Mouse (Mus musculus) hindbrain, embryonic 16.5 days (tissue): ENCODE data around the gene Lekr1. TPM values are rescaled to one million over a fixed set of nuclear protein-coding genes. Genes with fewer than 3 reads are reported as not detected.

ENCODE experiments used
- ATAC-seq: fragments of 200-750 bp; cut with Nextera tagmentation; 2 replicates; pipeline ENCODE4 v1.8.0; 2017; ENCODE audit warnings: moderate TSS enrichment, moderate library complexity
- H3K27ac ChIP-seq: fragments of 300-500 bp; sonication (generic); 2 replicates; pipeline ENCODE4 v1.5.1; 2014; ENCODE audit warnings: low read depth, mild to moderate bottlenecking, control low read depth, low read length, moderate library complexity
- H3K27me3 ChIP-seq: fragments of 300-500 bp; sonication (generic); replicated peaks from 2 replicates; pipeline ENCODE4 v1.6.1; 2014; ENCODE audit warnings: low read length; ENCODE audit not compliant: control insufficient read depth, insufficient read depth
- H3K36me3 ChIP-seq: fragments of 300-500 bp; sonication (generic); 2 replicates; pipeline ENCODE4 v1.6.1; 2014; ENCODE audit warnings: mild to moderate bottlenecking, low read length, moderate library complexity, mixed read lengths; ENCODE audit not compliant: control insufficient read depth, insufficient read depth
- H3K4me1 ChIP-seq: fragments of 300-500 bp; sonication (generic); 2 replicates; pipeline ENCODE4 v1.6.1; 2014; ENCODE audit warnings: low read depth, low read length; ENCODE audit not compliant: control insufficient read depth, insufficient read depth
- H3K4me2 ChIP-seq: fragments of 300-500 bp; sonication (generic); 2 replicates; pipeline ENCODE4 v1.6.1; 2014; ENCODE audit warnings: mild to moderate bottlenecking, low read length, control low read depth, moderate library complexity
- H3K4me3 ChIP-seq: fragments of 300-500 bp; sonication (generic); 2 replicates; pipeline ENCODE4 v1.5.1; 2014; ENCODE audit warnings: mild to moderate bottlenecking, low read length, control low read depth, moderate library complexity
- H3K9ac ChIP-seq: fragments of 300-500 bp; sonication (generic); 2 replicates; pipeline ENCODE4 v1.6.1; 2014; ENCODE audit warnings: low read depth, mild to moderate bottlenecking, control low read depth, low read length, moderate library complexity
- H3K9me3 ChIP-seq: fragments of 300-500 bp; sonication (generic); 2 replicates; pipeline ENCODE4 v1.6.1; 2014; ENCODE audit warnings: mild to moderate bottlenecking, low read length, moderate library complexity; ENCODE audit not compliant: control insufficient read depth
- WGBS: fragments of 180-500 bp; shearing (Covaris S2); extraction: QIAGEN DNeasy Blood & Tissue Kit; methylation state at CpG from one replicate; pipeline ENCODE4 v1.1.7; 2014; 5-methylcytosine and 5-hydroxymethylcytosine counted together
- polyA plus RNA-seq: library from polyadenylated mRNA; unstranded; fragments of >200 nt; fragmentation: Nextera tagmentation; extraction: Ambion mirVana; gene quantifications from 2 replicates; pipeline ENCODE4 v1.2.1, GENCODE M21; 2015

The Lekr1 gene
- polyA plus RNA-seq, 1 experiment from 2014 or later, result 7.2 TPM

GRCm38 (mm10) chr3:65773910-65774309 is 107.9 kb downstream of the Lekr1 start:
- no peak for ATAC-seq
- Histone ChIP-seq H3K9me3 (no peaks in the 10 kb centered on the region), H3K27me3 (no peaks in the 10 kb centered on the region), H3K4me2 (no peak overlapping the region), H3K4me3 (no peak overlapping the region), H3K36me3 (no peaks in the 10 kb centered on the region), H3K9ac (no peak overlapping the region), H3K4me1 (no peaks in the 10 kb centered on the region), H3K27ac (no peak overlapping the region)
- WGBS, result 60% methylated on average over 1 of the region's 1 CpGs

GRCm38 (mm10) chr3:65775096-65775495 is 109.1 kb downstream of the Lekr1 start:
- no peaks in the 10 kb centered on the region for H3K9me3 ChIP-seq
- no peaks in the 10 kb centered on the region for H3K36me3 ChIP-seq
- no peak overlapping the region for H3K4me2 ChIP-seq
- H3K4me1 ChIP-seq, result no peaks in the 10 kb centered on the region
- WGBS, result 83% methylated on average over 5 of the region's 5 CpGs
- no peak overlapping the region for H3K9ac ChIP-seq
- no peak for ATAC-seq
- H3K4me3 ChIP-seq, result no peak overlapping the region
- no peak overlapping the region for H3K27ac ChIP-seq
- no peaks in the 10 kb centered on the region for H3K27me3 ChIP-seq

GRCm38 (mm10) chr3:65782246-65782645 is 116.2 kb downstream of the Lekr1 start:
- 73% methylated on average over 5 of the region's 5 CpGs for WGBS
- no peak for ATAC-seq
- H3K4me1 ChIP-seq, result no peaks in the 10 kb centered on the region

GRCm38 (mm10) chr3:65790076-65790685 is 124.2 kb downstream of the Lekr1 start:
- Histone ChIP-seq H3K27me3 (no peaks in the 10 kb centered on the region), H3K9ac (no peak overlapping the region), H3K4me3 (no peak overlapping the region), H3K4me1 (no peaks in the 10 kb centered on the region), H3K36me3 (no peaks in the 10 kb centered on the region), H3K4me2 (no peak overlapping the region), H3K27ac (no peak overlapping the region), H3K9me3 (no peaks in the 10 kb centered on the region)
- 68% methylated on average over 3 of the region's 3 CpGs for WGBS
- ATAC-seq, result no peak

More at GRCm38 (mm10) chr3:65782246-65782645, 116.2 kb downstream of the Lekr1 start:
- no peak overlapping the region for H3K4me3 ChIP-seq
- H3K27me3 ChIP-seq, result no peaks in the 10 kb centered on the region
- H3K36me3 ChIP-seq, result no peaks in the 10 kb centered on the region
- no peaks in the 10 kb centered on the region for H3K9me3 ChIP-seq
- H3K4me2 ChIP-seq, result no peak overlapping the region
- no peak overlapping the region for H3K9ac ChIP-seq
- H3K27ac ChIP-seq, result no peak overlapping the region

- no peak for ATAC-seq
- no peaks in the 10 kb centered on the region for H3K36me3 ChIP-seq
- WGBS, result 92% methylated on average over 4 of the region's 4 CpGs
- H3K27me3 ChIP-seq, result no peaks in the 10 kb centered on the region
- no peak overlapping the region for H3K27ac ChIP-seq
- H3K9me3 ChIP-seq, result no peaks in the 10 kb centered on the region
- no peak overlapping the region for H3K4me3 ChIP-seq
- H3K4me1 ChIP-seq, result no peaks in the 10 kb centered on the region
- H3K4me2 ChIP-seq, result no peak overlapping the region
- no peak overlapping the region for H3K9ac ChIP-seq
Observed at GRCm38 (mm10) chr3:65793561-65793960, 127.5 kb downstream of the Lekr1 start.

- Histone ChIP-seq H3K4me1 (no peaks in the 10 kb centered on the region), H3K9ac (no peak overlapping the region), H3K4me2 (no peak overlapping the region), H3K27ac (no peak overlapping the region), H3K9me3 (no peaks in the 10 kb centered on the region), H3K36me3 (no peaks in the 10 kb centered on the region), H3K4me3 (no peak overlapping the region), H3K27me3 (no peaks in the 10 kb centered on the region)
- no peak for ATAC-seq
- WGBS, result 84% methylated on average over 2 of the region's 2 CpGs
Observed at GRCm38 (mm10) chr3:65794711-65795110, 128.7 kb downstream of the Lekr1 start.

GRCm38 (mm10) chr3:65797345-65798137 is 131.5 kb downstream of the Lekr1 start:
- no peaks in the 10 kb centered on the region for H3K4me1 ChIP-seq
- H3K27me3 ChIP-seq, result no peaks in the 10 kb centered on the region
- no peak overlapping the region for H3K4me2 ChIP-seq
- H3K4me3 ChIP-seq, result no peak overlapping the region
- H3K9ac ChIP-seq, result no peak overlapping the region
- no peak overlapping the region for H3K27ac ChIP-seq
- no peaks in the 10 kb centered on the region for H3K9me3 ChIP-seq
- ATAC-seq, result no peak
- 91% methylated on average over 5 of the region's 5 CpGs for WGBS
- no peaks in the 10 kb centered on the region for H3K36me3 ChIP-seq

GRCm38 (mm10) chr3:65800962-65801361 is 134.9 kb downstream of the Lekr1 start:
- H3K36me3 ChIP-seq, result no peaks in the 10 kb centered on the region
- H3K4me1 ChIP-seq, result no peaks in the 10 kb centered on the region
- no peak overlapping the region for H3K9ac ChIP-seq
- H3K9me3 ChIP-seq, result no peaks in the 10 kb centered on the region
- 90% methylated on average over 4 of the region's 4 CpGs for WGBS
- H3K27me3 ChIP-seq, result no peaks in the 10 kb centered on the region
- ATAC-seq, result no peak
- H3K4me3 ChIP-seq, result no peak overlapping the region
- H3K27ac ChIP-seq, result no peak overlapping the region
- no peak overlapping the region for H3K4me2 ChIP-seq

GRCm38 (mm10) chr3:65802185-65802584 is 136.2 kb downstream of the Lekr1 start:
- WGBS, result 89% methylated on average over 5 of the region's 5 CpGs
- H3K9me3 ChIP-seq, result no peaks in the 10 kb centered on the region

More at GRCm38 (mm10) chr3:65802185-65802584, 136.2 kb downstream of the Lekr1 start:
- H3K36me3 ChIP-seq, result no peaks in the 10 kb centered on the region
- H3K9ac ChIP-seq, result no peak overlapping the region
- H3K27ac ChIP-seq, result no peak overlapping the region
- no peak overlapping the region for H3K4me2 ChIP-seq
- no peak for ATAC-seq
- no peaks in the 10 kb centered on the region for H3K4me1 ChIP-seq
- no peaks in the 10 kb centered on the region for H3K27me3 ChIP-seq
- H3K4me3 ChIP-seq, result no peak overlapping the region
